Mouse (Mus musculus) gastrocnemius, postnatal 25 days (tissue): ENCODE measurements around the gene Topors. TPM values are rescaled to one million over a fixed set of nuclear protein-coding genes. Genes with fewer than 3 reads are reported as not detected.

Experiments
- DNase-seq: peaks from one replicate; pipeline ENCODE4 v3.0.0; 2022
- total RNA-seq, 2 experiments: library from RNA; stranded (reverse); gene quantifications; 1 replicate in 1 of 2; 2 replicates in 1 of 2; pipeline ENCODE4 v1.2.3; 2021

Gene Topors
- total RNA-seq, 2 experiments from 2014 or later = 7.0 to 7.4 TPM

GRCm38 (mm10) chr4:40250984-40251383 is 18.7 kb downstream of the Topors start:
- no peak for DNase-seq

GRCm38 (mm10) chr4:40244035-40244434 is 25.6 kb downstream of the Topors start:
- DNase-seq = no peak

GRCm38 (mm10) chr4:40243006-40243405 is 26.6 kb downstream of the Topors start:
- no peak for DNase-seq

- DNase-seq = no peak
Measured at GRCm38 (mm10) chr4:40241928-40242327, 27.7 kb downstream of the Topors start.

GRCm38 (mm10) chr4:40240272-40240744 is 29.3 kb downstream of the Topors start:
- no peak for DNase-seq

- DNase-seq = peak; percentile 17
Measured at GRCm38 (mm10) chr4:40239409-40240271, 30.0 kb downstream of the Topors start, which contains the start of gene Ddx58. TSS of gene Ddx58 (minus strand) at chr4:40239828.

- DNase-seq = peak; percentile 30
Measured at GRCm38 (mm10) chr4:40238483-40239408, 30.9 kb downstream of the Topors start.

GRCm38 (mm10) chr4:40236829-40237228 is 32.8 kb downstream of the Topors start:
- no peak for DNase-seq

GRCm38 (mm10) chr4:40234256-40234655 is 35.4 kb downstream of the Topors start:
- DNase-seq = no peak

GRCm38 (mm10) chr4:40233062-40233664 is 36.5 kb downstream of the Topors start:
- no peak for DNase-seq

GRCm38 (mm10) chr4:40229723-40230122 is 39.9 kb downstream of the Topors start:
- DNase-seq = no peak

- no peak for DNase-seq
Measured at GRCm38 (mm10) chr4:40227886-40228285, 41.8 kb downstream of the Topors start.

- DNase-seq = no peak
Measured at GRCm38 (mm10) chr4:40227131-40227530, 42.5 kb downstream of the Topors start.

GRCm38 (mm10) chr4:40226095-40226494 is 43.6 kb downstream of the Topors start:
- DNase-seq = no peak

- DNase-seq = no peak
Measured at GRCm38 (mm10) chr4:40221876-40222585, 47.6 kb downstream of the Topors start.

- DNase-seq = no peak
Measured at GRCm38 (mm10) chr4:40221004-40221760, 48.5 kb downstream of the Topors start.

GRCm38 (mm10) chr4:40220437-40220836 is 49.2 kb downstream of the Topors start:
- no peak for DNase-seq

GRCm38 (mm10) chr4:40218382-40218781 is 51.3 kb downstream of the Topors start:
- no peak for DNase-seq

GRCm38 (mm10) chr4:40217910-40218309 is 51.7 kb downstream of the Topors start:
- DNase-seq = no peak

- DNase-seq = no peak
Measured at GRCm38 (mm10) chr4:40212177-40212576, 57.5 kb downstream of the Topors start.
